Mouse (Mus musculus) R1 (cell line): Measurements from ENCODE around the gene Slc35c2.

Source experiments
- DNase-seq: peaks from one replicate; pipeline ENCODE4 v3.0.0-alpha.2; 2018; ENCODE audit warnings: low read depth, low spot score

The Slc35c2 gene

GRCm38 (mm10) chr2:165239533-165240144 lies 48.0 kb downstream of the Slc35c2 start:
- DNase-seq: peak; percentile 56

DNA sequence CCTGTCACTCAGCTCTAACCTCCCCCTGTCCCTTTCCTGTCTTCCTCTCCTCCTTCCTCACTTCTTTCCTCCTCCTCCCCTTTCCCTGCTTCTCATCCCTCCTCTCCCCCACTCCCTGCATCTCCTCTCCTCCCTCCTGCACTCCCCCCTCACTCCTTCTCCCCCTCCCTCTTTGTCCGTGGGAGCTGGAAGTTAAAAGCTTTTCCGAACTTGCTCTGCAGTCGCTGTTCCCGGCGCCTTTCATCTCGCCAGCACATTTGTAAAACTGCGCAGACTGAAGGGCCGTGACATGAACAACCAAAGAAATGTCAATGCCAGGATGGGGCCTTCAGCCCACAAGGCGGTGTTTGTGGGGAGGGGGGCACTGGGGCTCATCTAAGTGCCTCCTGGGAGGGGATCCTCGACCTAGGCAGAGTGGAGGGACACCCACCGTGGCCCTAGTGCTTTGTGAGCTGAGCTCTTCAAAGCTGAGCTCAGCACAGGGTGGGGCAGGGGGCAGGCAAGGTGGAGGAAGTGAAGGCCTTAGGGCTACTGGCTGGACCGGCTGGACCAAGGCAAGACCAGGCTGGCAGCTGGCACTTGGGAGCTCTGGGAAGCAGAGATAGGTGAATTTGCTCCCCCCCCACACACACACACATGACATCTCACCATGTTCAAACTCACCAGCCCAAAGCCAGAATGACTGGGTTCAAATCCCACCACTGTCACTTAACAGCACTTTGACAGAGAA lies 49.1 kb downstream of the Slc35c2 start:
- DNase-seq: no peak

- DNase-seq: peak; percentile 82
Measured at GRCm38 (mm10) chr2:165234613-165235291, 52.9 kb downstream of the Slc35c2 start, which contains the start of gene Cdh22. Gene Cdh22 (minus strand): TSS chr2:165234853.

GRCm38 (mm10) chr2:165234291-165234612 lies 53.4 kb downstream of the Slc35c2 start:
- DNase-seq: no peak

DNA sequence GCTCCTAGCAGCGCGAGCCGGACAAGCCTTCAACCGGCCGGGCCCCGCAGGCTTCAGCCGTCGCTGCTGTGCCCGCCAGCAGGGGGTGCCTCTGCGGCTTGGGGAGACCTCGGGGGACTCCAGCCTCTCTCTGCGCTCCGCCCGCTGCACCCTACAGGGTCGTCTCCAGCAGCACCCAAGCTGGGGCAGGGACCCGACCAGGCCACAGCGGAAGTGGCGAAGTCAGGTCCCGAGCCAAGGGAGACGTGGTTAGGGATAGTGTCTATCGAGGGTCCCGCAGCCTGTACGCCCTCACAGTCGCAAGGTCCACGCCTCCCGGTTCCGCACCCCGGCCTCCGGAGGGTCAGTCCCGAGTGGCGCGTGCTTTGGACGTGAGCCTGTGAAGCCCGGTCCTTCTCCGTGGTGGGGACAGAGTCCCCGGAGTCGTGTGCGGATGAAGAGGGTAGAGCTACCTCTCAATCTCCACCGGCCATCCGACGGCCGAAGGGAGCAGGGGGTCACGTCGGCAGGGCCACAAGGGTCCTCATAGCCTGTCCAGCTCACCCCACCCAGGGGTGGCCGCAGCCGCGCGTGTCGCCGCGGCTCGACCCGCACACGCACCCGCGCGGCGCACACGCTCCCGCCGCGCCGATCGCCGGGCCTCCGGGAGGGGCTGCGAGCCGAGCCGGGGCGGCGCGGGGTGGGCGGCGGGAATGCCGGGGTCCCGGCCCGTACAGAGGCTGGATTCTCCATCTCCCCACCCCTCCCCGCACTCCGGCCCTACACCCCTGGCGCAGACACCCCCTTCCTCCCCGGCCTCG lies 54.0 kb downstream of the Slc35c2 start:
- peak; percentile 41 for DNase-seq

- no peak for DNase-seq
Measured at GRCm38 (mm10) chr2:165229050-165229449, 58.6 kb downstream of the Slc35c2 start.
